Mouse (Mus musculus): ENCODE results near the gene Notch4.
A peak's percentile ranks its signal among the peaks of the same experiment; 100 is the strongest.

- TF ChIP-seq POLR2A (IDR thresholded peaks at IDR 0.05; ENCODE audit: borderline replicate concordance, control insufficient read depth, low read depth, low read length) (no peak), CTCF (IDR thresholded peaks at IDR 0.05; ENCODE audit: control insufficient read depth, insufficient read depth, low read length) (peak; percentile 40; the same call in 1 of the 2 replicates)
Measured at GRCm38 (mm10) chr17:34626773-34627092, 62.7 kb downstream of the Notch4 start.

Measured in bone marrow, adult 2 months (tissue).